Mouse (Mus musculus): ENCODE data around the gene Pip4k2b. TPM values are rescaled to one million over a fixed set of nuclear protein-coding genes. Genes with fewer than 3 reads are reported as not detected.

Gene Pip4k2b
- polyA plus RNA-seq, 1 experiment from 2014 or later: 4.2 TPM

DNA sequence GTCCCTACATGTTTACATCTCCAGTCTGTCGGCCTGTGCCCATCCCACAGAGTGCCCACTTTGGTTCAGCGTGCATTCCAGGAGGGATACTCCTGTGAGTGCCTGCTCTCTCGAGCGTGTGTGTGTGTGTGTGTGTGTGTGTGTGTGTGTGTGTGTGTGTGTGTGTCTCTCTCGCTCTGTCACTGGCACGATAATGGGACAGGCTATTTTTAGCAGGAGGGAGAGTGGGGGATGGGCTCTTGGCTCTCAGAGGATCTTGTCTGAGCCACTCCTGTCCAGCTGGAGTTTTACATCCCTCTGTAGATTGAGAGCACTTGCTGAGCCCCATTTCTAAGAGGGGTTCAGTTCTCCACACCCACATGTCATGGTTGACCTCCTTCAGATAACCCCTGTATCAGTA is 74.7 kb downstream of the Pip4k2b start:
- no peak overlapping the region for H3K4me3 ChIP-seq
- 30% methylated on average over 5 of the region's 6 CpGs for WGBS
- peaks cover 95% of the 10 kb centered on the region for H3K36me3 ChIP-seq (ENCODE audit: poor library complexity, severe bottlenecking)
- peaks cover 35% of the 10 kb centered on the region for H3K4me1 ChIP-seq
- H3K9ac ChIP-seq: peak overlapping the region; percentile 38
- no peak for ATAC-seq
- H3K27me3 ChIP-seq: no peaks in the 10 kb centered on the region
- no peaks in the 10 kb centered on the region for H3K9me3 ChIP-seq (replicated peaks)
- H3K27ac ChIP-seq: peak overlapping the region; percentile 74
- H3K4me2 ChIP-seq: peak overlapping the region; percentile 17

DNA sequence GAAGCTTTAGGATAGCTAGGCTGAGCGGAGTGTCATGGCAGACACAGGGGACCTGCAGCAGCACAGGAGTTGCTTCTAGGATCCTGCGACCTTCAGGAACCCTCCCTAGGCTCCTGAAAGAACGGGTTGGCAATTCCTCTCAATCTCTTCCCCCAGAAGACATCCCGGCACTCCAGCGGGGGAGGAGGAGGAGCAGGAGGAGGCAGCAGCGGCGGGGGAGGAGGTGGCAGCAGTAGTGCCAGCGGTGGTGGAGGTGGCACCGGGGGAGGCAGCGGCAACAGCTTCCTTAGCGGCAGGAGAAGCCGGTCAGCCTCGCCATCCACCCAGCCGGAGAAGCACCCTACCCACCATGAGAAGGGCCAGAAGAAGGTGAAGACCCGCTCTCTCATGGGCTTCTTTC is 75.2 kb downstream of the Pip4k2b start:
- no peaks in the 10 kb centered on the region for H3K9me3 ChIP-seq (replicated peaks)
- H3K27ac ChIP-seq: peak overlapping the region; percentile 74
- ATAC-seq: no peak
- WGBS: 43% methylated on average over 15 of the region's 15 CpGs
- peak overlapping the region; percentile 38 for H3K9ac ChIP-seq
- no peaks in the 10 kb centered on the region for H3K27me3 ChIP-seq
- H3K36me3 ChIP-seq (ENCODE audit: poor library complexity, severe bottlenecking): peaks cover 89% of the 10 kb centered on the region
- H3K4me1 ChIP-seq: peaks cover 41% of the 10 kb centered on the region
- H3K4me2 ChIP-seq: peak overlapping the region; percentile 17; the same call in 1 of the 2 replicates
- H3K4me3 ChIP-seq: no peak overlapping the region

DNA sequence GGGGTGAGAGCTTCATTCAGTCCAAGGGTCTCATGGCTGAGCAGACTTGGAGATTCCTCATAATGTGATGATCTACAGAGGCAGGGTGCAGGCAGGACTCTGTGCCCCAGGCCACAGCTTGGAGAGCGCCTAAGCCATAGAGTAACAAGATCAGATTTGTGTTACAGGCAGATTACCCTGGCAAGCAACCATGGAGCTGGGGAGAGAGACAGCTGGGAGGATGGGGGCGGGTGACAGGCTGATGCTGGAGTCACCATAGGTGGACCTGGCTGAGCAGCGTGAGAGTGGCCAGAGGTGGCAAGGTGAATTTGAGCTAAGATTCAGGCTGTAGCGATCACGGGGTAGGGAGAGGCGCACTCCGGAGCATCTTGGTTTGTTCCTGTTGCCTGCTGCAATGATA is 76.3 kb downstream of the Pip4k2b start:
- Histone ChIP-seq H3K9me3 (replicated peaks) (no peaks in the 10 kb centered on the region), H3K4me2 (no peak overlapping the region), H3K36me3 (ENCODE audit: poor library complexity, severe bottlenecking) (peaks cover 78% of the 10 kb centered on the region), H3K4me3 (no peak overlapping the region), H3K9ac (no peak overlapping the region), H3K4me1 (peaks cover 44% of the 10 kb centered on the region), H3K27ac (no peak overlapping the region), H3K27me3 (no peaks in the 10 kb centered on the region)
- WGBS: 90% methylated on average over 7 of the region's 7 CpGs
- ATAC-seq: no peak

DNA sequence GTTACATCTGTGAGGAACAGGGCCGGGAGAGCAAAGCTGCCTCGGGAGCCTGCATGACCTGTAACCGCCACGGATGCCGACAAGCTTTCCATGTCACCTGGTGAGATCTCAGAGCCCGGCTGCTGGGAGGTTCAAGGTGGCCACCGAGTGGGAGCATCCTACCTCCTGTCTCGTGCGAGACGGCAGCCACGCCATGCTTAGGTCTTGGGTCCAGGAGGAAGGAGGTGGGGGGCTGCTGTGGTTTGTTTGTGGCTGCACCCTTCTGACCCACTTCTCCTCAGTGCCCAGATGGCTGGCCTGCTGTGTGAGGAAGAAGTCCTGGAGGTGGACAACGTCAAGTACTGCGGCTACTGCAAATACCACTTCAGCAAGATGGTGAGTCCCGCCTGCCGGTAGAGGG is 77.7 kb downstream of the Pip4k2b start:
- no peak overlapping the region for H3K4me3 ChIP-seq
- peaks cover 64% of the 10 kb centered on the region for H3K36me3 ChIP-seq (ENCODE audit: poor library complexity, severe bottlenecking)
- no peak overlapping the region for H3K9ac ChIP-seq
- 90% methylated on average over 15 of the region's 15 CpGs for WGBS
- ATAC-seq: no peak
- no peak overlapping the region for H3K27ac ChIP-seq
- no peak overlapping the region for H3K4me2 ChIP-seq
- peaks cover 54% of the 10 kb centered on the region for H3K4me1 ChIP-seq
- H3K27me3 ChIP-seq: peaks cover 9% of the 10 kb centered on the region
- H3K9me3 ChIP-seq (replicated peaks): no peaks in the 10 kb centered on the region

DNA sequence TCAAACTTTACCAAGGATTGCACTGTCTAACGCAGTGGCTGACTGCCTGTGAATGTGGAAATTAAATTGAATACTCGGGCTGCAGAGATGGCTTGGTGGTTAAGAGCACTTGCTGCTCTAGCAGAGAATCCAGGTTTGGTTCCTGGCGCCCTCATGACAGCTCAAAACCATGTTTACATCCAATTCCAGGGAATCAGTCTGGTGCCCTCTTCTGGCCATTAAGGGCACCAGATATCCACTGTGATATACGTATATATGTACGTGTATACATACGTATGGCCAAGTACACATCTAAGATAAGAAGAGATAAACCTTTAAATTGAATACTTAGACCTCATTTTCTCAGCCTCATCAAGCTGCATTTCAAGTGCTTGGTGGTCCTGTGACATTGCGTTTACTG is 78.3 kb downstream of the Pip4k2b start:
- 91% methylated on average over 7 of the region's 7 CpGs for WGBS
- Histone ChIP-seq H3K4me3 (0 out of 2 replicates have a peak overlapping the region, but pooled peaks have one; percentile 1), H3K27me3 (peaks cover 15% of the 10 kb centered on the region), H3K4me2 (no peak overlapping the region), H3K36me3 (ENCODE audit: poor library complexity, severe bottlenecking) (peaks cover 58% of the 10 kb centered on the region), H3K4me1 (peaks cover 60% of the 10 kb centered on the region), H3K9ac (no peak overlapping the region), H3K9me3 (replicated peaks) (no peaks in the 10 kb centered on the region), H3K27ac (no peak overlapping the region)
- ATAC-seq: no peak

DNA sequence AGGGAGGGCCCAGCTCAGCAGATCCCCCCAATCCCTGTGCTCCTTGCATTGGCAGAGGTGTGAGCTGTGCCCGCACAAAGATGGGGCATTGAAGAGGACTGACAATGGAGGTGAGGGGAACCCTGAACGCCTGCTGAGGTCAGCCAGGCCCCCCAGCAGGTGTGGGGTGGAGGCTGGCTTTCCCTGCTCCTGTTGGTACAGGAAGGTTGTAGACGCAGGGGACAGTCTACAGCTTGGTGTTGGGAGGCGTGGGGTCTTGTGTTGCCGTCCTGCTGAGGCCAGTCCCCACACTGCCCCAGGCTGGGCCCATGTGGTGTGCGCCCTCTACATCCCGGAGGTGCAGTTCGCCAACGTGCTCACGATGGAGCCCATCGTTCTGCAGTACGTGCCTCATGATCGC is 79.1 kb downstream of the Pip4k2b start:
- H3K4me1 ChIP-seq: peaks cover 61% of the 10 kb centered on the region
- H3K27ac ChIP-seq: no peak overlapping the region
- ATAC-seq: no peak
- peak overlapping the region; percentile 90 for H3K4me3 ChIP-seq
- H3K4me2 ChIP-seq: peak overlapping the region; percentile 82
- H3K9me3 ChIP-seq (replicated peaks): no peaks in the 10 kb centered on the region
- H3K9ac ChIP-seq: peak overlapping the region; percentile 43; the same call in 1 of the 2 replicates
- 85% methylated on average over 13 of the region's 13 CpGs for WGBS
- H3K27me3 ChIP-seq: peaks cover 22% of the 10 kb centered on the region
- peaks cover 51% of the 10 kb centered on the region for H3K36me3 ChIP-seq (ENCODE audit: poor library complexity, severe bottlenecking)

Small RNA genes lying within 50 kb of the gene (microRNA-seq; reads per million reads assigned to microRNA genes)
- gene Mir6927: not detected
- 1.3 reads per million for gene Mir8102

Other genes with a start within 250 kb of the Pip4k2b start
- gene 4933428G20Rik, start 244.4 kb downstream of the Pip4k2b start, polyA plus RNA-seq (2015; fragmentation: Nextera tagmentation; extraction: Ambion mirVana): 0.46 and 1.0 TPM in 2 replicates
- 5.6 and 6.4 TPM in 2 replicates for gene Srcin1, start 168.5 kb downstream of the Pip4k2b start, polyA plus RNA-seq (2015; fragmentation: Nextera tagmentation; extraction: Ambion mirVana)
- gene Epop, start 115.0 kb downstream of the Pip4k2b start, polyA plus RNA-seq (2015; fragmentation: Nextera tagmentation; extraction: Ambion mirVana): 3.5 and 3.9 TPM in 2 replicates
- gene Mllt6, start 81.3 kb downstream of the Pip4k2b start, polyA plus RNA-seq (2015; fragmentation: Nextera tagmentation; extraction: Ambion mirVana): 3.2 and 3.5 TPM in 2 replicates
- 12.8 and 17.3 TPM in 2 replicates for gene Cisd3, start 58.9 kb downstream of the Pip4k2b start, polyA plus RNA-seq (2015; fragmentation: Nextera tagmentation; extraction: Ambion mirVana)
- 21.5 and 22.9 TPM in 2 replicates for gene Pcgf2, start 44.2 kb downstream of the Pip4k2b start, polyA plus RNA-seq (2015; fragmentation: Nextera tagmentation; extraction: Ambion mirVana)
- gene Psmb3, start 41.3 kb downstream of the Pip4k2b start, polyA plus RNA-seq (2015; fragmentation: Nextera tagmentation; extraction: Ambion mirVana): 559 and 571 TPM in 2 replicates
- 18.0 and 20.1 TPM in 2 replicates for gene Cwc25, start 21.9 kb upstream of the Pip4k2b start, polyA plus RNA-seq (2015; fragmentation: Nextera tagmentation; extraction: Ambion mirVana)
- 0.62 and 0.76 TPM in 2 replicates for gene 1700001P01Rik, start 31.2 kb upstream of the Pip4k2b start, polyA plus RNA-seq (2015; fragmentation: Nextera tagmentation; extraction: Ambion mirVana)
- 386 and 461 TPM in 2 replicates for gene Rpl23, start 37.7 kb upstream of the Pip4k2b start, polyA plus RNA-seq (2015; fragmentation: Nextera tagmentation; extraction: Ambion mirVana)
- gene Lasp1, start 54.3 kb upstream of the Pip4k2b start, polyA plus RNA-seq (2015; fragmentation: Nextera tagmentation; extraction: Ambion mirVana): 95.3 and 109 TPM in 2 replicates
- gene B230217C12Rik, start 96.1 kb upstream of the Pip4k2b start, polyA plus RNA-seq (2015; fragmentation: Nextera tagmentation; extraction: Ambion mirVana): 17.4 and 18.7 TPM in 2 replicates
- 0.78 and 1.4 TPM in 2 replicates for gene Fbxo47, start 139.4 kb upstream of the Pip4k2b start, polyA plus RNA-seq (2015; fragmentation: Nextera tagmentation; extraction: Ambion mirVana)
- gene Plxdc1, start 241.7 kb upstream of the Pip4k2b start, polyA plus RNA-seq (2015; fragmentation: Nextera tagmentation; extraction: Ambion mirVana): 0.14 and 0.34 TPM in 2 replicates